9 mouse cellular contexts compared by ENCODE assay signal in the genomic region with DNA sequence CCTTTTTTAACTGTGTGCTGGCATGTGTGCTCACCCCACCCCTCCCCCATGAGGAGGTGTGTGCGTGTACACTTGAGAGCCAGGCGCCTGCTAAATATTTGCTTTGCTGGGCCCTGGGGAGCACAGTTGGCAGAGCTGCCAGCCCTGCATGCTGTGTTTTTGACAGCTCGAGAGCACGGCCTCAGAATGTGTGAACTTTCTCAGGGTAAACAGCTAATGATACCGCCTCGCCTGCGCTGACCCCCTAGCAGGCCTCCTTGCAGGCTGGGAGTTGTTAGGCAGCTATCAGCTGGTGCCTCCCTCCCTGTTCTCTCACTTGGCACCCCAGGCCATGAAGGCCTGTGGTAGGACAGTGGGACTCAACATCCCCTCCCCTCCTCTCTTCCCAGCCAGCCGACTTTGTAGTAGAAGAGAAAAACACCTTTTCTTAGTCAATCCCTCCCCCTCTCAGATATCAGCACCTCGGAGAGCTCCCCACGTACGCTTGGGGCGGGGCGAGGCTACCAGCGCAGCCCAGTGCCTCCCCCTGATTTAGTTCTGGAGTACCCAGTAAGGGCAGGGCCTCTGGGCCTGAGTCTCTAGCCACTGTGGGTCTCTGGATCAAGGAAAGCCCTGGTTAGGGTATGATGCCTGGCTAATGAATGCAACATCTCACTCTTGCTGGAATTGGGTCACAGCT.
DNase-seq lines count a peak whose midpoint lies in the region; ATAC-seq and TF ChIP-seq lines count a peak whose summit lies in the region.
"Had no signal": no experiment of that assay in that cellular context is flagged by ENCODE, and none has a peak within 500 bp of the region (broad histone marks: within the 10 kb centered on the region; RNA-seq: fewer than 3 reads in every experiment).

No protein-coding gene starts in this region.

- H3K27me3 ChIP-seq in intestine, embryonic 14.5 days (replicated peaks; ENCODE audit: control insufficient read depth, insufficient read depth, low read length): 0 out of 2 replicates have a peak, but pooled peaks cover 3% of the 10 kb centered on the region
- no peaks in the 10 kb centered on the region for H3K27me3 ChIP-seq in intestine, postnatal 0 days (replicated peaks; ENCODE audit: control insufficient read depth, insufficient read depth, low read length)

- WGBS in intestine, embryonic 14.5 days: 6% methylated on average over 14 of the region's 14 CpGs
- 4% methylated on average over 14 of the region's 14 CpGs for WGBS in intestine, postnatal 0 days

- H3K9me3 ChIP-seq in intestine, embryonic 14.5 days (ENCODE audit: control insufficient read depth, low read length): no peaks in the 10 kb centered on the region
- no peaks in the 10 kb centered on the region for H3K9me3 ChIP-seq in intestine, postnatal 0 days (ENCODE audit: control insufficient read depth)

- peaks cover 4% of the 10 kb centered on the region; the same call in 1 of the 2 replicates for H3K4me1 ChIP-seq in intestine, embryonic 14.5 days (replicated peaks; ENCODE audit: control insufficient read depth, insufficient read depth, low read length)
- no peaks in the 10 kb centered on the region for H3K4me1 ChIP-seq in intestine, postnatal 0 days (replicated peaks; ENCODE audit: control insufficient read depth, insufficient read depth, low read length)

- no peak overlapping the region for H3K27ac ChIP-seq in intestine, embryonic 14.5 days (ENCODE audit: low read depth)
- no peak overlapping the region for H3K27ac ChIP-seq in intestine, postnatal 0 days (ENCODE audit: low read depth, low read length)
- H3K27ac ChIP-seq: heart, adult 2 months had no signal

- no peak for ATAC-seq in intestine, embryonic 14.5 days (replicated peaks; ENCODE audit: low FRiP score, low TSS enrichment, low read depth)
- ATAC-seq in intestine, postnatal 0 days: no peak
- no peak for ATAC-seq in erythroid progenitor cell, adult 5-6 weeks (replicated peaks; ENCODE audit: low FRiP score, poor library complexity, severe bottlenecking)

- intact Hi-C loops in heart, postnatal 36 days (cut with DNase I): no loop called here

- no peak for TF ChIP-seq CTCF in intestine, postnatal 0 days (IDR thresholded peaks at IDR 0.05; ENCODE audit: low read depth)

- H3K9ac ChIP-seq in intestine, embryonic 14.5 days (ENCODE audit: low read length): no peak overlapping the region
- no peak overlapping the region for H3K9ac ChIP-seq in intestine, postnatal 0 days (ENCODE audit: low read depth, low read length)

- no peaks in the 10 kb centered on the region for H3K36me3 ChIP-seq in intestine, embryonic 14.5 days (ENCODE audit: control insufficient read depth, insufficient read depth, low read length)
- H3K36me3 ChIP-seq in intestine, postnatal 0 days (ENCODE audit: control insufficient read depth, insufficient read depth): no peaks in the 10 kb centered on the region

- H3K4me2 ChIP-seq in intestine, embryonic 14.5 days (ENCODE audit: low read length): no peak overlapping the region
- no peak overlapping the region for H3K4me2 ChIP-seq in intestine, postnatal 0 days (replicated peaks; ENCODE audit: low read depth)

- no peak overlapping the region for H3K4me3 ChIP-seq in intestine, embryonic 14.5 days (ENCODE audit: low read depth, low read length)
- H3K4me3 ChIP-seq in intestine, postnatal 0 days (ENCODE audit: low read depth, low read length): no peak overlapping the region
- H3K4me3 ChIP-seq: heart, adult 2 months had no signal

- peak; percentile 94 for DNase-seq in intestine, embryonic 14.5 days (ENCODE audit: low spot score)
- DNase-seq in c-Kit-positive CD71-negative TER-119-negative erythroid progenitor cells, embryonic 14.5 days (ENCODE audit: low read depth): peak; percentile 23
- peak; percentile 6 to 11 for DNase-seq in heart, postnatal 36 days
- peak; percentile 83 for DNase-seq in mesoderm, embryonic 11.5 days (ENCODE audit: low read depth, low spot score)
- no peak for DNase-seq in cerebellum, adult 9-11 months
- no peak for DNase-seq in cerebellum, adult 11 months

Comparison
In these comparisons a context has a peak if more than half of its experiments do, and no peak if none do; other contexts are left out.
1. DNase-seq: peak in intestine, embryonic 14.5 days (single experiment), c-Kit-positive CD71-negative TER-119-negative erythroid progenitor cells, embryonic 14.5 days (single experiment), heart, postnatal 36 days (2 of 2) and mesoderm, embryonic 11.5 days (single experiment); none in cerebellum, adult 9-11 months (single experiment) and cerebellum, adult 11 months (single experiment).